Mouse (Mus musculus): ENCODE measurements around the gene Pkd1l1.

GRCm38 (mm10) chr11:8811506-8812100 is 161.5 kb downstream of the Pkd1l1 start:
- no peak for TF ChIP-seq CTCF (IDR thresholded peaks at IDR 0.05; ENCODE audit: low read depth, low read length)
- no peak for TF ChIP-seq POLR2A (IDR thresholded peaks at IDR 0.05; ENCODE audit: extremely low read depth, insufficient read depth, low read length)
